Mouse (Mus musculus): ENCODE data around the gene Prrg4. TPM values are rescaled to one million over a fixed set of nuclear protein-coding genes. Genes with fewer than 3 reads are reported as not detected.

The Prrg4 gene
- total and polyA plus RNA-seq, 3 experiments: not detected

DNA sequence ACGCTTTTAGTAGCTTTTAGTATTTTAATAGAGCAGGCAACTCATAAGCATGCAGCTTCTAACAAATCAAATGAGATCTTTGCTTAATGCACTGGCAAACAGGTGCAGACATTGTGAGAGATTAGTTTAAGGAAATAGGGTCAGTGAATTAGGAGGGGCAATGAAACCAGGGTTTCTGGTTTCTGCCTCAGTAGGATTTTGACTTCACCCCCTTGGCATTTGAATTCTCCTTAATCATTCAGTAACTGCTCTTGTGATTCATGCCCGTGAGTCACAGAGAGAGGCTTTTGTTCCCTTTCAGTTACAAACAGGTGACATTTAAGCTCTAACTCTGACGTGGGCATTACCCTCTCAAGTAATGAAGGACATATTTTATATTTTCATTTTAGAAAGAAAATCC, 6.1 kb upstream of the Prrg4 start:
- DNase-seq (ENCODE audit: low read depth, low spot score): no peak
- H3K79me2 ChIP-seq (ENCODE audit: control insufficient read depth, insufficient read depth, low read length, poor library complexity): no peaks in the 10 kb centered on the region
- TF ChIP-seq POLR2AphosphoS5 (IDR thresholded peaks at IDR 0.05; ENCODE audit: borderline replicate concordance, low read depth, low read length): no peak
- no peak for TF ChIP-seq TBP (IDR thresholded peaks at IDR 0.05; ENCODE audit: low read depth, low read length)
- no peak for TF ChIP-seq EP300 (IDR thresholded peaks at IDR 0.05; ENCODE audit: low read depth in 1 of 2, low read length in 2 of 2)
- no peak for TF ChIP-seq MYB (IDR thresholded peaks at IDR 0.05; ENCODE audit: low read depth, low read length)
- no peak for TF ChIP-seq GATA1 (IDR thresholded peaks at IDR 0.05; ENCODE audit: low read depth, low read length)
- no peak for TF ChIP-seq CHD2 (IDR thresholded peaks at IDR 0.05; ENCODE audit: low read length)
- no peak for TF ChIP-seq RCOR1 (IDR thresholded peaks at IDR 0.05; ENCODE audit: low read depth, low read length)
- TF ChIP-seq JUND (IDR thresholded peaks at IDR 0.05; ENCODE audit: low read depth, low read length): no peak
- no peak for TF ChIP-seq ELF1 (IDR thresholded peaks at IDR 0.05; ENCODE audit: low read depth, low read length)
- TF ChIP-seq MEF2A (IDR thresholded peaks at IDR 0.05; ENCODE audit: extremely low read depth, insufficient replicate concordance, low read depth, low read length, poor library complexity, severe bottlenecking): no peak
- TF ChIP-seq BHLHE40 (IDR thresholded peaks at IDR 0.05; ENCODE audit: borderline replicate concordance, low read depth, low read length): no peak
- H3K9ac ChIP-seq (ENCODE audit: control insufficient read depth, low read depth, low read length, poor library complexity, severe bottlenecking): no peak overlapping the region
- H3K27ac ChIP-seq (ENCODE audit: control insufficient read depth, low read depth, low read length): no peak overlapping the region
- H3K27me3 ChIP-seq (ENCODE audit: control insufficient read depth in 1 of 2, insufficient read depth in 2 of 2, low read length in 2 of 2): peaks cover 10 to 18% of the 10 kb centered on the region in 2 experiments
- H3K4me3 ChIP-seq (ENCODE audit: control insufficient read depth in 1 of 2, insufficient read depth in 1 of 2, low read depth in 2 of 2, low read length in 2 of 2): no peak overlapping the region
- H3K4me1 ChIP-seq (ENCODE audit: control insufficient read depth in 1 of 2, insufficient read depth in 2 of 2, low read length in 2 of 2): no peaks in the 10 kb centered on the region
- H3K9me3 ChIP-seq (replicated peaks; ENCODE audit: insufficient read depth, low read length): no peaks in the 10 kb centered on the region
- H3K36me3 ChIP-seq (ENCODE audit: control insufficient read depth in 1 of 2, insufficient read depth in 2 of 2, low read length in 2 of 2): no peaks in the 10 kb centered on the region

DNA sequence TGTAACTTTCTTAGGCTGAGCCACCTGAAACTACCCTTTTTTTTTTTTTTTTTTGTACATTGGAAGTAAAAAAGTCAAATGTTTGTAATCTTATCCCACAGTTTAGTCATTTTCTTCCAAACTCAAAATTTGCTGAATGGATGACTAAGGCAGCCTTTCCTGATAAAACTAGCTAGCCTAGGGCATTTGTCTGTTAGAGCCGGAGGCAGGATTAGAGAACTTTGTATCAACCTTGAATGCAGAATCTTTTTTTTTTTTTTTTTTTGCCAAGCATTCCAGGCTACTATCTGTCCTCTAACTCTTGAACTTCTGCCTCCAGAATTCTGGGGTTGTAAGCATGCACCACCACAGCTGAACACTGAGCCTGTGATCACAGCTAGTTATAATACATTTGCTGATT, 5.2 kb upstream of the Prrg4 start:
- Histone ChIP-seq H3K9ac (ENCODE audit: control insufficient read depth, low read depth, low read length, poor library complexity, severe bottlenecking) (no peak overlapping the region), H3K36me3 (ENCODE audit: control insufficient read depth in 1 of 2, insufficient read depth in 2 of 2, low read length in 2 of 2) (no peaks in the 10 kb centered on the region), H3K9me3 (replicated peaks; ENCODE audit: insufficient read depth, low read length) (no peaks in the 10 kb centered on the region), H3K27me3 (ENCODE audit: control insufficient read depth in 1 of 2, insufficient read depth in 2 of 2, low read length in 2 of 2) (peaks cover 8 to 18% of the 10 kb centered on the region in 2 experiments), H3K79me2 (ENCODE audit: control insufficient read depth, insufficient read depth, low read length, poor library complexity) (no peaks in the 10 kb centered on the region), H3K4me3 (ENCODE audit: control insufficient read depth in 1 of 2, insufficient read depth in 1 of 2, low read depth in 2 of 2, low read length in 2 of 2) (no peak overlapping the region), H3K4me1 (ENCODE audit: control insufficient read depth in 1 of 2, insufficient read depth in 2 of 2, low read length in 2 of 2) (no peaks in the 10 kb centered on the region), H3K27ac (ENCODE audit: control insufficient read depth, low read depth, low read length) (no peak overlapping the region)
- DNase-seq (ENCODE audit: low read depth, low spot score): no peak
- TF ChIP-seq NELFE (IDR thresholded peaks at IDR 0.05; ENCODE audit: low read depth, low read length): no peak
- TF ChIP-seq USF1 (IDR thresholded peaks at IDR 0.05; ENCODE audit: low read depth, low read length): no peak
- TF ChIP-seq MAFK (IDR thresholded peaks at IDR 0.05; ENCODE audit: borderline replicate concordance, low read depth, low read length): no peak
- no peak for TF ChIP-seq ZKSCAN1 (IDR thresholded peaks at IDR 0.05; ENCODE audit: low read depth, low read length)
- TF ChIP-seq POLR2AphosphoS2 (IDR thresholded peaks at IDR 0.05; ENCODE audit: low read length): no peak
- TF ChIP-seq TAL1 (IDR thresholded peaks at IDR 0.05; ENCODE audit: low read length): no peak
- TF ChIP-seq HCFC1 (IDR thresholded peaks at IDR 0.05; ENCODE audit: low read depth, low read length): no peak
- no peak for TF ChIP-seq GABPA (IDR thresholded peaks at IDR 0.05; ENCODE audit: low read depth, low read length)
- TF ChIP-seq POLR2AphosphoS5 (IDR thresholded peaks at IDR 0.05; ENCODE audit: borderline replicate concordance, low read depth, low read length): no peak
- TF ChIP-seq RCOR1 (IDR thresholded peaks at IDR 0.05; ENCODE audit: low read depth, low read length): no peak

Measured in MEL (cell line).